Mouse (Mus musculus) left cerebral cortex, adult 2 months (tissue): ENCODE results near the gene H2-M10.2. TPM values are rescaled to one million over a fixed set of nuclear protein-coding genes. Genes with fewer than 3 reads are reported as not detected.
A peak's percentile ranks its signal among the peaks of the same experiment; 100 is the strongest.
"Not testable (repeated sequence)": the region's sequence is repeated elsewhere in the genome, so short reads cannot be mapped to it uniquely, and the experiment has no call there.

Experiments used
- DNase-seq, 2 experiments: peaks; one replicate each; pipeline ENCODE4 v3.0.0; 2021 to 2022; ENCODE audit warnings: low spot score in 2 of 2, mixed read lengths in 1 of 2; ENCODE audit errors: extremely low spot score in 1 of 2
- H3K27ac ChIP-seq: fragments of 200-600 bp; 2 replicates; pipeline ENCODE4 v1.8.1; 2022
- H3K4me3 ChIP-seq: fragments of 200-600 bp; 2 replicates; pipeline ENCODE4 v1.8.1; 2022
- CTCF ChIP-seq: fragments of 200-600 bp; IDR thresholded peaks from 2 replicates; pipeline ENCODE4 v1.8.1; 2022; ENCODE audit warnings: antibody characterized with exemption, mild to moderate bottlenecking, moderate library complexity
- intact Hi-C: fragments of 180-260 bp; cut with DNase I; formaldehyde crosslinking; loops from one replicate; pipeline ENCODE4 v1.15.1; 2025
- total RNA-seq, 2 experiments: library from RNA; stranded (reverse); gene quantifications; 2 replicates each; pipeline ENCODE4 v1.2.3; 2021

H2-M10.2 gene
- total RNA-seq, 2 experiments from 2014 or later: not detected

- intact Hi-C loops: no loop called here
- no peak; the same call in 1 of the 2 replicates for TF ChIP-seq CTCF
- no peak for DNase-seq
- Histone ChIP-seq H3K4me3 (no peak overlapping the region), H3K27ac (no peak overlapping the region)
Observed at GRCm38 (mm10) chr17:36244031-36244430, 42.3 kb downstream of the H2-M10.2 start.

- DNase-seq: no peak
- intact Hi-C loops: no loop called here
- TF ChIP-seq CTCF: no peak
- H3K27ac ChIP-seq: no peak overlapping the region
- H3K4me3 ChIP-seq: no peak overlapping the region
Observed at GRCm38 (mm10) chr17:36240637-36241213, 45.6 kb downstream of the H2-M10.2 start.

GRCm38 (mm10) chr17:36237321-36237921 lies 48.9 kb downstream of the H2-M10.2 start:
- DNase-seq: no peak
- TF ChIP-seq CTCF: no peak
- H3K4me3 ChIP-seq: peak overlapping the region; percentile 11; the same call in 1 of the 2 replicates

GRCm38 (mm10) chr17:36235300-36235699 lies 51.0 kb downstream of the H2-M10.2 start:
- DNase-seq, H3K27ac ChIP-seq, intact Hi-C loops, H3K4me3 ChIP-seq: not testable (repeated sequence)

More at GRCm38 (mm10) chr17:36237321-36237921, 48.9 kb downstream of the H2-M10.2 start:
- H3K27ac ChIP-seq: no peak overlapping the region
- intact Hi-C loops: no loop called here

Other genes with a start within 250 kb of the H2-M10.2 start
- gene H2-T22, start 243.7 kb downstream of the H2-M10.2 start, total RNA-seq: 10 to 100 TPM; 13.7 to 14.8 TPM
- gene Gm6034, start 243.5 kb downstream of the H2-M10.2 start, total RNA-seq: not detected
- 1 to 10 TPM; 1.1 to 1.5 TPM for gene Gm11127, start 228.1 kb downstream of the H2-M10.2 start, total RNA-seq
- gene Gm19684, start 164.8 kb downstream of the H2-M10.2 start, total RNA-seq: not detected
- not detected for gene Gm7030, start 157.1 kb downstream of the H2-M10.2 start, total RNA-seq
- not detected for gene Gm8909, start 118.0 kb downstream of the H2-M10.2 start, total RNA-seq
- gene H2-T3, start 96.2 kb downstream of the H2-M10.2 start, total RNA-seq: not detected
- 10 to 100 TPM; 44.5 to 45.1 TPM for gene Rpp21, start 28.4 kb downstream of the H2-M10.2 start, total RNA-seq
- 10 to 100 TPM; 25.1 to 27.2 TPM for gene Trim39, start 14.2 kb downstream of the H2-M10.2 start, total RNA-seq
- not detected for gene H2-M10.1, start 39.7 kb upstream of the H2-M10.2 start, total RNA-seq
- not detected for gene H2-M10.3, start 81.9 kb upstream of the H2-M10.2 start, total RNA-seq
- gene H2-M10.4, start 175.8 kb upstream of the H2-M10.2 start, total RNA-seq: not detected